Mouse (Mus musculus) duodenum, adult 2 months (tissue): Measurements from ENCODE around the gene Clpx. TPM values are rescaled to one million over a fixed set of nuclear protein-coding genes. Genes with fewer than 3 reads are reported as not detected.

Experiments used
- polyA plus RNA-seq: library from polyadenylated mRNA; depleted of rRNA; stranded (reverse); fragments of >200 nt; gene quantifications from 2 replicates; pipeline ENCODE4 v1.2.3, GENCODE M21; 2012; ENCODE audit warnings: low replicate concordance; rRNA removed

The Clpx gene
- 5.8 and 10.1 TPM in 2 replicates for polyA plus RNA-seq

GRCm38 (mm10) chr9:65293973-65294715, at the start of gene Clpx:
Gene Clpx (plus strand): TSS chr9:65294260.

GRCm38 (mm10) chr9:65264959-65265358, 29.1 kb upstream of the Clpx start, which contains the start of gene Cilp:
Gene Cilp (plus strand): TSS chr9:65265180.

GRCm38 (mm10) chr9:65345854-65346475, 51.9 kb downstream of the Clpx start, which contains the start of gene Pdcd7:
Gene Pdcd7 (plus strand): TSS chr9:65346104.

GRCm38 (mm10) chr9:65360641-65361448, 66.8 kb downstream of the Clpx start, which contains the start of gene Ubap1l:
Gene Ubap1l (plus strand): TSS chr9:65361041.

Other genes starting within 250 kb of the Clpx start
- 0.76 and 2.3 TPM in 2 replicates for gene Igdcc4, start 192.8 kb upstream of the Clpx start, polyA plus RNA-seq
- gene Igdcc3, start 153.1 kb upstream of the Clpx start, polyA plus RNA-seq = 0.04 TPM in 1 of 2 replicates, not detected in the other
- 12.6 and 13.0 TPM in 2 replicates for gene Parp16, start 98.9 kb upstream of the Clpx start, polyA plus RNA-seq
- gene Cilp, start 29.1 kb upstream of the Clpx start, polyA plus RNA-seq = 0.36 and 1.6 TPM in 2 replicates
- gene Pdcd7, start 51.8 kb downstream of the Clpx start, polyA plus RNA-seq = 11.4 and 20.3 TPM in 2 replicates
- gene Ubap1l, start 66.8 kb downstream of the Clpx start, polyA plus RNA-seq = 0.72 and 0.77 TPM in 2 replicates
- gene Kbtbd13, start 97.4 kb downstream of the Clpx start, polyA plus RNA-seq = 0.53 and 0.77 TPM in 2 replicates
- gene Rasl12, start 104.2 kb downstream of the Clpx start, polyA plus RNA-seq = 1.3 and 2.5 TPM in 2 replicates
- gene Slc51b, start 128.7 kb downstream of the Clpx start, polyA plus RNA-seq = 2.1 and 4.2 TPM in 2 replicates
- 2.8 and 5.3 TPM in 2 replicates for gene Mtfmt, start 141.5 kb downstream of the Clpx start, polyA plus RNA-seq
- 7.1 and 9.0 TPM in 2 replicates for gene Spg21, start 166.7 kb downstream of the Clpx start, polyA plus RNA-seq
- gene Ankdd1a, start 225.9 kb downstream of the Clpx start, polyA plus RNA-seq = not detected in 2 replicates